Mouse (Mus musculus): ENCODE results near the gene Nt5c2. TPM values are rescaled to one million over a fixed set of nuclear protein-coding genes. Genes with fewer than 3 reads are reported as not detected.

Gene Nt5c2
- polyA plus RNA-seq, 1 experiment from 2014 or later: 93.2 TPM

DNA sequence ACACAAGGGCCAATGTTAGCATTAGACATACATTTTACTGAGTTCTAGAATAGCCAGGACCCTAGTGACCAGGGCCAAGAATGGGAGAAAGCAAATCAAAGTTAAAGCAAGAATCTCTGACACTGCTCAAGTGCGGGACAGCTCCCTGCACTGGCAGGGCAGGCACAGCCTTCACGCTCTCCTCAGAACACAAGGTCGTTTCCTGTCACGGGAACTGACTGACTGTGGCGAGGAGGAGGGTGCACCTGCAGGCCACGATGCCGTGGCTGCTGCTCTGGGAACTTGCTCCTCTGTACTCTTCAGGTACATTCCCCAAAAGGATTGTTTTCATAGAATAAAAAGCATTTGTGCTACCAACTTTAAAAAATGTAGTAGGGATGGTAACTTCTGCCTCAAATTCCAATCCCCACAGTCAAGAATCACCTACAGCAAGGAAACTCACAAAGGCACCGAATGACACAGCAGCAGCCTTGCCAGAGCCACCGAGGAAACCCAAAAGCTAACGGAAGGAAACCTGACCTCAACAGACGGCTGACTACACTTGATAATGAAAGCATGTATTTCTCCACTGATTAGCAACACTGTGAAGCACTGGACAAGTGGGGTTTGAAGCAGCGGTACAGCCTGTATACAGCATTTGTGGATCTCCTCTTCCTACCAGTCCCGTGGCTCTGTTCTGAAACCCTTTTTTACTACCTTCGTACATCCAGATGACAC lies 127.0 kb downstream of the Nt5c2 start:
- 85% methylated on average over 14 of the region's 14 CpGs for WGBS
- Histone ChIP-seq H3K4me1 (replicated peaks) (no peaks in the 10 kb centered on the region), H3K4me3 (no peak overlapping the region), H3K9ac (no peak overlapping the region), H3K27me3 (no peaks in the 10 kb centered on the region), H3K9me3 (no peaks in the 10 kb centered on the region), H3K4me2 (no peak overlapping the region), H3K36me3 (peaks cover 92% of the 10 kb centered on the region), H3K27ac (no peak overlapping the region)
- ATAC-seq (ENCODE audit: low FRiP score): no peak

- H3K4me3 ChIP-seq: no peak overlapping the region
- H3K36me3 ChIP-seq: peaks cover 93% of the 10 kb centered on the region
- H3K4me2 ChIP-seq: no peak overlapping the region
- ATAC-seq (ENCODE audit: low FRiP score): no peak
- no peak overlapping the region for H3K9ac ChIP-seq
- no peaks in the 10 kb centered on the region for H3K27me3 ChIP-seq
- H3K27ac ChIP-seq: no peak overlapping the region
- 90% methylated on average over 7 of the region's 7 CpGs for WGBS
- no peaks in the 10 kb centered on the region for H3K9me3 ChIP-seq
- no peaks in the 10 kb centered on the region for H3K4me1 ChIP-seq (replicated peaks)
These were observed 128.1 kb downstream of the Nt5c2 start for GRCm38 (mm10) chr19:46886826-46887225.

GRCm38 (mm10) chr19:46885365-46885764 lies 129.6 kb downstream of the Nt5c2 start:
- no peak overlapping the region for H3K9ac ChIP-seq
- H3K4me3 ChIP-seq: no peak overlapping the region
- H3K36me3 ChIP-seq: peaks cover 89% of the 10 kb centered on the region
- no peaks in the 10 kb centered on the region for H3K4me1 ChIP-seq (replicated peaks)
- 88% methylated on average over 4 of the region's 4 CpGs for WGBS
- H3K4me2 ChIP-seq: no peak overlapping the region
- no peaks in the 10 kb centered on the region for H3K9me3 ChIP-seq
- ATAC-seq (ENCODE audit: low FRiP score): no peak
- H3K27me3 ChIP-seq: no peaks in the 10 kb centered on the region
- H3K27ac ChIP-seq: no peak overlapping the region

- Histone ChIP-seq H3K36me3 (peaks cover 51% of the 10 kb centered on the region), H3K9me3 (no peaks in the 10 kb centered on the region), H3K27me3 (no peaks in the 10 kb centered on the region), H3K9ac (no peak overlapping the region), H3K27ac (no peak overlapping the region), H3K4me1 (replicated peaks) (no peaks in the 10 kb centered on the region), H3K4me3 (no peak overlapping the region), H3K4me2 (no peak overlapping the region)
- WGBS: 88% methylated on average over 2 of the region's 2 CpGs
- ATAC-seq (ENCODE audit: low FRiP score): no peak
These were observed 135.1 kb downstream of the Nt5c2 start for GRCm38 (mm10) chr19:46879876-46880275.

DNA sequence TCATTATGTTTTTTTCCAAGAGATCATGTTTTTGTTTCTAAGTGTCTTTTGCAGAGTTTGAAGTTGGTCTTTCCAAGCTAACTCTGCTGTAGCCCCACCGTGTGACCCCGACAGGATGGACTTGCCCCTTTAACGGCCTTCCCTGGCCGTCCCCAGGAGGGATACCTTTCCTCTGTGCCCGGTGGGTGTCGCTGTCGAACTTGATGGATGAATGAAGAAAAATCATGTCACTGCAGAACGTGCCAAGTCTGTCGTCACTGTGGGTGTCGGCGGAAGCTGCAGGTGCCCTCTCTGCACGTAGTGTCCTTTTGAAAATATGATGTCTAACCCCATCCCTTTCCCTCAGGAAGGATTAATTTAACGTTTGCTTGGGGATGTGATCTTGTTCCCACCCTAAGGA lies 136.6 kb downstream of the Nt5c2 start:
- no peak overlapping the region for H3K9ac ChIP-seq
- H3K36me3 ChIP-seq: peaks cover 36% of the 10 kb centered on the region
- H3K4me3 ChIP-seq: no peak overlapping the region
- WGBS: 53% methylated on average over 13 of the region's 13 CpGs
- H3K4me2 ChIP-seq: no peak overlapping the region
- H3K9me3 ChIP-seq: no peaks in the 10 kb centered on the region
- no peaks in the 10 kb centered on the region for H3K4me1 ChIP-seq (replicated peaks)
- H3K27ac ChIP-seq: no peak overlapping the region
- no peak for ATAC-seq (ENCODE audit: low FRiP score)
- H3K27me3 ChIP-seq: no peaks in the 10 kb centered on the region

DNA sequence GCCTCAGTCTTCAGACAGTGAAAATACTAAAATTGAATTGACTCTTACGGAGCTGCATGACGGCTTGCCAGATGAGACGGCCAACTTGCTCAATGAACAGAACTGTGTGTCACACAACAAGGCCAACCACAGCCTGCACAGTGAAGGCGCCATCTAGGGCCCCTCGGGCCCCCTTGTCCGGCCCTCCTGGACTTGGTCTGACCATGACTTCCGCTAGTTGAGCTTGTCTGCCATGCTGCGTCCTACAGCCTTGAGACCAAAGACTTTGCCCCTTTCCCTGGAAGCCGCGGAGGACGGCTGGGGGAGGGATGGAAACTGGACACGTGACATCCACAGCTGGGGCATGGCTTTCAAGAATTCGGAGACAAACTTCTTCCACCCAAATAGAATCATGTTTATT lies 137.1 kb downstream of the Nt5c2 start:
- Histone ChIP-seq H3K9ac (no peak overlapping the region), H3K4me3 (no peak overlapping the region), H3K9me3 (no peaks in the 10 kb centered on the region), H3K4me2 (no peak overlapping the region), H3K36me3 (peaks cover 33% of the 10 kb centered on the region), H3K27ac (no peak overlapping the region), H3K27me3 (no peaks in the 10 kb centered on the region), H3K4me1 (replicated peaks) (no peaks in the 10 kb centered on the region)
- ATAC-seq (ENCODE audit: low FRiP score): no peak
- WGBS: 90% methylated on average over 13 of the region's 13 CpGs

GRCm38 (mm10) chr19:46875790-46876189 lies 139.2 kb downstream of the Nt5c2 start:
- Histone ChIP-seq H3K9ac (no peak overlapping the region), H3K9me3 (no peaks in the 10 kb centered on the region), H3K4me1 (replicated peaks) (no peaks in the 10 kb centered on the region), H3K27ac (no peak overlapping the region), H3K4me3 (no peak overlapping the region), H3K4me2 (no peak overlapping the region), H3K27me3 (no peaks in the 10 kb centered on the region), H3K36me3 (peaks cover 21% of the 10 kb centered on the region)
- WGBS: 41% methylated on average over 12 of the region's 12 CpGs
- peak; percentile 36; the same call in 1 of the 2 replicates for ATAC-seq (ENCODE audit: low FRiP score)

DNA sequence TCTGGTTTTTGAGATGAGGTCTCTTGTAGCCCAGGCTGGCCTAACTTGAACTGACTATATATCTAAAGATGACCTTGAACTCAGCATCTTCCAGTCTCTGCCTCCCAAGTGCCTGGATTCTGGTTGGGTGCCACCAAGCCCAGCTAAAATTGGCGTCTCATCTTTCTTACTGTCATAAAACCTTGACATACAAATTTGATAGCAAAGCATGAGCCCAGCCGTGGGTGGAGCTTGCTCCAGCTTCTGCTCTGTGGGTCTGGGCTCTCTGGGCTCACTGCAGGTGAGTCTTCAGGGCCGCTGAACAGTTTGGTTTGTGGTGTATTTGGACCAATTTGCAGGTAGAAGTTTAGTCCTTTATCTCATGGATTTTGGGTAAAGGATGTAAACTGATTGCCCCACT lies 141.0 kb downstream of the Nt5c2 start:
- H3K27ac ChIP-seq: no peak overlapping the region
- no peaks in the 10 kb centered on the region for H3K9me3 ChIP-seq
- H3K4me3 ChIP-seq: no peak overlapping the region
- 93% methylated on average over 3 of the region's 3 CpGs for WGBS
- H3K4me2 ChIP-seq: no peak overlapping the region
- H3K36me3 ChIP-seq: peaks cover 9% of the 10 kb centered on the region; the same call in 1 of the 2 replicates
- H3K9ac ChIP-seq: no peak overlapping the region
- no peak for ATAC-seq (ENCODE audit: low FRiP score)
- H3K27me3 ChIP-seq: no peaks in the 10 kb centered on the region
- no peaks in the 10 kb centered on the region; the same call in 1 of the 2 replicates for H3K4me1 ChIP-seq (replicated peaks)

GRCm38 (mm10) chr19:46871651-46872050 lies 143.3 kb downstream of the Nt5c2 start:
- Histone ChIP-seq H3K4me3 (no peak overlapping the region), H3K36me3 (0 out of 2 replicates have a peak, but pooled peaks cover 10% of the 10 kb centered on the region), H3K4me1 (replicated peaks) (no peaks in the 10 kb centered on the region; the same call in 1 of the 2 replicates), H3K9ac (no peak overlapping the region; the same call in 1 of the 2 replicates), H3K27ac (no peak overlapping the region), H3K9me3 (no peaks in the 10 kb centered on the region), H3K4me2 (no peak overlapping the region), H3K27me3 (no peaks in the 10 kb centered on the region)
- ATAC-seq (ENCODE audit: low FRiP score): no peak
- 83% methylated on average over 7 of the region's 7 CpGs for WGBS

GRCm38 (mm10) chr19:46871096-46871495 lies 143.9 kb downstream of the Nt5c2 start:
- ATAC-seq (ENCODE audit: low FRiP score): no peak
- WGBS: 97% methylated on average over 4 of the region's 4 CpGs
- H3K4me2 ChIP-seq: no peak overlapping the region
- H3K36me3 ChIP-seq: 0 out of 2 replicates have a peak, but pooled peaks cover 10% of the 10 kb centered on the region
- H3K4me1 ChIP-seq (replicated peaks): no peaks in the 10 kb centered on the region; the same call in 1 of the 2 replicates
- H3K27me3 ChIP-seq: no peaks in the 10 kb centered on the region
- no peak overlapping the region for H3K9ac ChIP-seq
- no peaks in the 10 kb centered on the region for H3K9me3 ChIP-seq
- no peak overlapping the region for H3K27ac ChIP-seq
- no peak overlapping the region for H3K4me3 ChIP-seq

GRCm38 (mm10) chr19:46869526-46869925 lies 145.4 kb downstream of the Nt5c2 start:
- ATAC-seq (ENCODE audit: low FRiP score): peak; percentile 49; the same call in 1 of the 2 replicates
- H3K36me3 ChIP-seq: 0 out of 2 replicates have a peak, but pooled peaks cover 10% of the 10 kb centered on the region
- H3K4me3 ChIP-seq: no peak overlapping the region
- no peak overlapping the region for H3K9ac ChIP-seq
- H3K27ac ChIP-seq: no peak overlapping the region
- H3K4me1 ChIP-seq (replicated peaks): no peaks in the 10 kb centered on the region; the same call in 1 of the 2 replicates
- H3K27me3 ChIP-seq: no peaks in the 10 kb centered on the region
- H3K9me3 ChIP-seq: no peaks in the 10 kb centered on the region
- 12% methylated on average over 6 of the region's 6 CpGs for whole genome bisulfite sequencing
- no peak overlapping the region for H3K4me2 ChIP-seq

GRCm38 (mm10) chr19:46869049-46869448 lies 145.9 kb downstream of the Nt5c2 start:
- Histone ChIP-seq H3K9ac (no peak overlapping the region), H3K4me3 (no peak overlapping the region), H3K36me3 (0 out of 2 replicates have a peak, but pooled peaks cover 10% of the 10 kb centered on the region), H3K4me2 (no peak overlapping the region), H3K27me3 (no peaks in the 10 kb centered on the region), H3K4me1 (replicated peaks) (no peaks in the 10 kb centered on the region; the same call in 1 of the 2 replicates), H3K9me3 (no peaks in the 10 kb centered on the region), H3K27ac (no peak overlapping the region)
- ATAC-seq (ENCODE audit: low FRiP score): no peak
- 67% methylated on average over 11 of the region's 11 CpGs for WGBS

DNA sequence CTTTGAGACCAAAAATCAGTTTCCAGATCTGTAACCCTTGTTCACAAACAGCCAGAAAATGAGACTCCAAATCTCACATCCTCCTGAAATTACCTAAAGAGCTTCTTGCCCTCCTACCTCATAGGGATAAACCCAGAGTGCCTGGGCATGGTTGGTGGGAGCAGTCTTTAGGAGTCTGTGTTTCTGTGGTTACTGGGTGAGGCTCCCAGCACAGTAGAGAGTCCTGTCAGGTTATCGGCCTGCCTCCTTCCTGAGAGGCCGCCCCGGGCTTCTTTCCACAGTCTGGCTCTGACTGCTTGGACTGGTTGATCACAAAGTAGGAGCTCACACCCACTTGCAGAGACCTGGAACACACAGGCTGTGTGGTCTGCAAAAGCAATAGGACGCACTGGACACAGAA lies 149.6 kb downstream of the Nt5c2 start:
- Histone ChIP-seq H3K27ac (no peak overlapping the region), H3K4me3 (no peak overlapping the region), H3K36me3 (0 out of 2 replicates have a peak, but pooled peaks cover 5% of the 10 kb centered on the region), H3K27me3 (no peaks in the 10 kb centered on the region), H3K4me1 (replicated peaks) (peaks cover 3% of the 10 kb centered on the region; the same call in 1 of the 2 replicates), H3K4me2 (no peak overlapping the region), H3K9ac (no peak overlapping the region), H3K9me3 (no peaks in the 10 kb centered on the region)
- no peak for ATAC-seq (ENCODE audit: low FRiP score)
- 91% methylated on average over 4 of the region's 4 CpGs for WGBS
